Mouse (Mus musculus) heart, adult 2 months (tissue): ENCODE data around the gene Kcnj4. TPM values are rescaled to one million over a fixed set of nuclear protein-coding genes. Genes with fewer than 3 reads are reported as not detected.
A peak's percentile ranks its signal among the peaks of the same experiment; 100 is the strongest.

ENCODE experiments used
- DNase-seq, 2 experiments: peaks; one replicate each; pipeline ENCODE4 v3.0.0; 2021
- H3K27ac ChIP-seq: fragments of 200-600 bp; 2 replicates; pipeline ENCODE4 v1.8.1; 2022
- H3K27me3 ChIP-seq: fragments of 200-500 bp; 2 replicates; pipeline ENCODE4 v1.6.1; 2012; ENCODE audit warnings: mild to moderate bottlenecking, low read length, inconsistent platforms, mixed read lengths; ENCODE audit not compliant: control insufficient read depth, insufficient read depth
- H3K36me3 ChIP-seq: fragments of 200-500 bp; 2 replicates; pipeline ENCODE4 v1.6.1; 2012; ENCODE audit warnings: low read length, inconsistent platforms; ENCODE audit not compliant: control insufficient read depth, insufficient read depth
- H3K4me1 ChIP-seq: fragments of 200-500 bp; 2 replicates; pipeline ENCODE4 v1.6.1; 2011; ENCODE audit warnings: low read length; ENCODE audit not compliant: control insufficient read depth, insufficient read depth
- H3K4me3 ChIP-seq: fragments of 200-600 bp; 2 replicates; pipeline ENCODE4 v1.8.1; 2022
- H3K79me2 ChIP-seq: fragments of 200-500 bp; replicated peaks from 2 replicates; pipeline ENCODE4 v1.6.1; 2012; ENCODE audit warnings: mild to moderate bottlenecking, inconsistent platforms, low read length, moderate library complexity, mixed read lengths; ENCODE audit not compliant: control insufficient read depth, insufficient read depth
- H3K9ac ChIP-seq: fragments of 200-500 bp; 2 replicates; pipeline ENCODE4 v1.6.1; 2012; ENCODE audit warnings: low read depth, mild to moderate bottlenecking, control low read depth, inconsistent platforms, low read length, mixed read lengths
- CTCF ChIP-seq: fragments of 200-600 bp; IDR thresholded peaks from 2 replicates; pipeline ENCODE4 v1.8.1; 2022; ENCODE audit warnings: antibody characterized with exemption, mild to moderate bottlenecking, moderate library complexity
- EP300 ChIP-seq: fragments of 200-500 bp; IDR thresholded peaks from 2 replicates; pipeline ENCODE4 v1.6.1; 2011; ENCODE audit warnings: low read depth, low read length, control low read depth; ENCODE audit not compliant: insufficient read depth
- POLR2A ChIP-seq: fragments of 200-500 bp; IDR thresholded peaks from 2 replicates; pipeline ENCODE4 v1.6.1; 2011; ENCODE audit warnings: mild to moderate bottlenecking, low read depth, low read length, control low read depth; ENCODE audit not compliant: insufficient read depth
- WGBS: fragments of 180-500 bp; shearing (Covaris S2); methylation state at CpG from one replicate; pipeline ENCODE4 v1.1.7; 2018; 5-methylcytosine and 5-hydroxymethylcytosine counted together
- intact Hi-C: fragments of 180-260 bp; cut with DNase I; formaldehyde crosslinking; loops from one replicate; pipeline ENCODE4 v1.15.1; 2025
- polyA plus RNA-seq: library from polyadenylated mRNA; depleted of rRNA; stranded (reverse); fragments of >200 nt; gene quantifications from 2 replicates; pipeline ENCODE4 v1.2.3, GENCODE M21; 2012
- total RNA-seq, 2 experiments: library from RNA; stranded (reverse); gene quantifications; 2 replicates each; pipeline ENCODE4 v1.2.3; 2021

The Kcnj4 gene
- total and polyA plus RNA-seq, 3 experiments, result 0.21 to 1.1 (median 0.50) TPM

DNA sequence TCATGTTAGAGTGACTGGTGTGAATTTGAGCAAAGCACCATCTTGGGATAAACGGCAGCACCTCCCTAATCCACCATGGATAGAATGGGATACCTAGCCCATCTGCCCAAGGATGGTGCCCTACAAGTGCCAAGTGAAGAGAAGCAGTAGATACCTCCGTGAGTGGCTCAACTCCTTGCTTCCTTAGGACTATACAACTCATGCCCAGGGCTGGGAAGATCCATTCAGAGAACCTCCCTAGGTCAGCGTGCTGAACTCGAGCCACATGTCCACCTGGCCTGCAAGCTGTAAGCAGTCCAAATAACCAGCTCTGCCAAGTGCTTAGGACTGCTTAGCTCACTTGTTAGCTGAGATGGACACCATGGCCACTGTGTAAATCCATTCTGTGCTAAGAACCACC lies 22.2 kb upstream of the Kcnj4 start:
- Histone ChIP-seq H3K27ac (no peak overlapping the region), H3K9ac (no peak overlapping the region), H3K4me1 (peaks cover 4% of the 10 kb centered on the region), H3K4me3 (no peak overlapping the region), H3K36me3 (peaks cover 28% of the 10 kb centered on the region), H3K27me3 (no peaks in the 10 kb centered on the region), H3K79me2 (no peaks in the 10 kb centered on the region)
- intact Hi-C loops, result no loop called here
- DNase-seq, result no peak
- WGBS, result 55% methylated on average over 4 of the region's 4 CpGs
- TF ChIP-seq CTCF, result no peak
- TF ChIP-seq POLR2A, result no peak
- no peak for TF ChIP-seq EP300

DNA sequence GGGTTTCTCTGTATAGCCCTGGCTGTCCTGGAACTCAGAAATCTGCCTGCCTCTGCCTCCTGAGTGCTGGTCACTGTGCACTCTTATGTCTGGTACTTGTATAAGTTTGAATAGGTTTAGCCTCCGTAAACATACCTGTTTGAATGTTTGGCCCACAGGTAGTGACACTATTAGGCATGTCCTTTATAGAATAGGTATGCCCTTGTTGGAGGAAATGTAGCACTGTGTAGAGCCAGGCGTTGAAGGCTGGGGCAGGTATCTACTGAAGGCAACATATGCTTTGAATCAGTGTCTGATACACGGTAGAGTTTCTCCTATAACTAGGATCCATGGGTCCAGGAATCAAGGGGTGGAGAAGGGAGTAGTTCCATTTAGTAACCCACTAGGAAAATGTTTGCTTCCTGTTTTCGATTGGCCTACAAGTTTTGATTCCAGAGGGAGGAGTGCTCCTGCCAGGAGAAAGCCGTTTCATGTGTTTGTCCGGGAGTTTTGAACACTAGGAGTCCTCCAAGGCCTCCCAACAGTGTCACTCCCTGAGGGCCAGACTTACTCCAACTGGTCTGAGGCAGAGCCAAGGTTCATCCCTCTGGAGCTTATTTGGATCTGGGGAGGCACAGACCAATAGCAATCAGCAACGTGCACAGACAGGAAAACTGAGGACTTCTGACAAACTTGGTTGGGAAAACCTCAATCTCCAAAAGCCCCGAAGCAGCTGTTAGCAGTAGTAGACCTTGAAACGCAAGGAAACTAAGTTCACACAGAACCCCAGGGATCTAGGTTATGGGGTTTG lies 21.1 kb upstream of the Kcnj4 start:
- intact Hi-C loops, result no loop called here
- no peak for TF ChIP-seq CTCF
- peak; percentile 4; the same call in 1 of the 2 replicates for TF ChIP-seq POLR2A
- no peak overlapping the region for H3K9ac ChIP-seq
- 46% methylated on average over 9 of the region's 9 CpGs for WGBS
- H3K27me3 ChIP-seq, result no peaks in the 10 kb centered on the region
- peak; percentile 57 to 70 for DNase-seq
- H3K4me3 ChIP-seq, result no peak overlapping the region
- no peaks in the 10 kb centered on the region for H3K79me2 ChIP-seq
- H3K27ac ChIP-seq, result no peak overlapping the region
- peaks cover 4% of the 10 kb centered on the region for H3K4me1 ChIP-seq
- H3K36me3 ChIP-seq, result peaks cover 25% of the 10 kb centered on the region

GRCm38 (mm10) chr15:79525564-79525963 lies 20.5 kb upstream of the Kcnj4 start:
- no peaks in the 10 kb centered on the region for H3K27me3 ChIP-seq
- intact Hi-C loops, result no loop called here
- WGBS, result 80% methylated on average over 5 of the region's 5 CpGs
- no peak for DNase-seq
- H3K9ac ChIP-seq, result no peak overlapping the region
- peaks cover 25% of the 10 kb centered on the region for H3K36me3 ChIP-seq
- H3K79me2 ChIP-seq, result no peaks in the 10 kb centered on the region
- peaks cover 4% of the 10 kb centered on the region for H3K4me1 ChIP-seq
- TF ChIP-seq EP300 (no peak), POLR2A (no peak), CTCF (no peak)
- no peak overlapping the region for H3K27ac ChIP-seq
- H3K4me3 ChIP-seq, result no peak overlapping the region

- Histone ChIP-seq H3K36me3 (no peaks in the 10 kb centered on the region), H3K79me2 (no peaks in the 10 kb centered on the region), H3K27me3 (no peaks in the 10 kb centered on the region), H3K4me3 (no peak overlapping the region), H3K27ac (no peak overlapping the region), H3K9ac (no peak overlapping the region), H3K4me1 (peaks cover 5% of the 10 kb centered on the region)
- no peak for TF ChIP-seq CTCF
- TF ChIP-seq EP300, result no peak
- no peak for TF ChIP-seq POLR2A
- no peak for DNase-seq
- intact Hi-C loops, result no loop called here
- WGBS, result 64% methylated on average over 16 of the region's 16 CpGs
Observed at GRCm38 (mm10) chr15:79519400-79520220, 14.6 kb upstream of the Kcnj4 start.

DNA sequence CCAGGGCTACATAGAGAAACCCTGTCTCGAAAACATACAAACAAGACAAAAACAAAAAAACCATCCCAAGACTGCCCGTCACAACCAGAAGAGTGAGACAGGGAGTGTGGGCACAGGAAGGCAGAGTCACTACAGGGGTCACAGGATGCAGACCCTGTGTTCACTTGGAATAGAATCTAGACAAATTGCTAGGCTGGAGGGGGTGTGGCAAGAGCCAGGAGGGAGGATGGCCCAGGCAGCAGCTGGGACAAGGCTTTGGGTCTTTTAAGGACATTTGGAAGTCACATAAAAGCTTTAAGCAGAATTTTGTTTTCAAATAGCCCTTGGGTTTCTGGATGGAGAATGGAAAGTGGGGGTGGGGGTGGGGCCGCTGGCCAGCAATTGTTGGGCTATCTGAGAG lies 13.5 kb upstream of the Kcnj4 start:
- Histone ChIP-seq H3K9ac (no peak overlapping the region), H3K36me3 (no peaks in the 10 kb centered on the region), H3K4me3 (no peak overlapping the region), H3K4me1 (peaks cover 5% of the 10 kb centered on the region), H3K27me3 (no peaks in the 10 kb centered on the region), H3K79me2 (no peaks in the 10 kb centered on the region), H3K27ac (no peak overlapping the region)
- 72% methylated on average over 3 of the region's 3 CpGs for WGBS
- intact Hi-C loops, result no loop called here
- no peak for TF ChIP-seq CTCF
- TF ChIP-seq POLR2A, result no peak
- no peak for TF ChIP-seq EP300
- no peak for DNase-seq

DNA sequence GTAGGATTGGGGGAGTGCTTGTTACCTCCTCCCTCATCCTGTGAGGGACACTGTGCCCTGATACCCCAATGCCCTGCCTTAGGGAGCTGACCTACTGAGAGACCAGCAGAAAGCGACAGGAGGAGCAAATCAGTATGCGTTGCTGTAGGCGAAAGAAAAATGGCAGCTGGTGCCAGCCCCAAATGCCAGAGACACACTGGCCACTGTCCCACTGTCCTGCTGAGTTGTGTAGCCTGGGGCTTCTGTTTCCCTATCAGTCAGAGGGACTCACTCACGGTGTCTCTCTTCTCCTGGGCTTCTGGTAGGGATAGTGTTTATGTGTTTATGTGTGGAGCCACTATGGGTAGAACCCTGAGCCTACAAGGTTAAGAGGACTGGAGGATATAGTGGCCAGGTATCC lies 12.7 kb upstream of the Kcnj4 start:
- 71% methylated on average over 4 of the region's 4 CpGs for WGBS

More for the DNA sequence above, 12.7 kb upstream of the Kcnj4 start:
- DNase-seq, result no peak
- no peak overlapping the region for H3K4me3 ChIP-seq
- intact Hi-C loops, result loop anchor here (2.0 kb wide), 1 partner anchor 29 kb away; the partner anchor contains the start of gene Ddx17
- H3K27ac ChIP-seq, result no peak overlapping the region
- TF ChIP-seq EP300 (no peak), CTCF (no peak), POLR2A (no peak)
- H3K36me3 ChIP-seq, result no peaks in the 10 kb centered on the region
- peak overlapping the region; percentile 17; the same call in 1 of the 2 replicates for H3K9ac ChIP-seq
- peaks cover 5% of the 10 kb centered on the region for H3K4me1 ChIP-seq
- H3K27me3 ChIP-seq, result no peaks in the 10 kb centered on the region
- H3K79me2 ChIP-seq, result no peaks in the 10 kb centered on the region
